Mouse (Mus musculus): ENCODE results near the gene Lnpep.

Gene Lnpep

DNA sequence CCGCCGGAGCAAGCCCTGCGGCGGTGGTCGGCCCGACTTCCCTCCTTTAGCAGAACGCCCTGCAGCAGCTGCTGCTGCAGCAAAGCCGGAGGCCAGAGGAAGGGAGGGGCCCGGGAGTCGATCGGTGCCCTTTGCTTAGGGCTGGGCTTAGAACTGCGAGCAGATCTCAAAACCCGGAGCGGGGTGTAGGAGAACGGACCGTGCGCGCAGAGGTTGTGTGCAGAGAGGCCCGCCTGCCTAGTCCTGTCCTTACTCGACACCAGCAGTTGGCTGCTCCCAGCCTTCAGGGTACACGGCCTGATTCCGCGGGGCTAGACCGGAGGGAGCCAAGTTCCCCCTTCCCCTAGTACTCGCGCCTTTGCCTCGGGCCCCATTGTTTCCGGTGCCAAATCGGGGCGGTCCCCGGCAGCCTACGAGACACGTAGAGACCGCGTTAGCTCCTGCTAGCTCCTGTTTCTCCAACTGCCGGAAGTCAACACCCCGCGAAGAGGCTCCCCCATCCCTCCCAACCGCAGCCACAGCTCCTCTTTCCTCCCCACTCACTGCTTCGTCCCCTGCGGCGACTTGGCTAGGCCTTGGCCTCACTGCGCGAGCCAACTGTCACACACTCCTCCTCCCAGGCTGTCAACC is at the start of gene Lnpep:
Gene Lnpep (minus strand): TSS at position 94 of the 630 bp plus-strand sequence.
- TF ChIP-seq GATA4 (IDR thresholded peaks at IDR 0.05; ENCODE audit: insufficient replicate concordance, low read length): no peak

DNA sequence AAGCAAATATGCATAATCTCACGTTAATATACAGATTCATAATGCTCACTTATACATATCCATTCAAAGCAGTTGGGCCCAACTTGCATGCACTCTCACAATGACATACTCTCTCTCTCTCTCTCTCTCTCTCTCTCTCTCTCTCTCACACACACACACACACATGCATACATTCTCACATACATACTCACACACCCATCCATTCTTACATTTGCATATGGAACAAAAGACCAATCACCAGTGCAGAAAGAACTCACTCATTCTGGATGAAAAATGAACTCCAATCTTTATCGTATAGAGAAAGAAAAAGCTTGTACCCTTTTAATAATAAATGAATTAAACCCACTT is 31.0 kb upstream of the Lnpep start:
- no peak for TF ChIP-seq GATA4 (IDR thresholded peaks at IDR 0.05; ENCODE audit: insufficient replicate concordance, low read length)

DNA sequence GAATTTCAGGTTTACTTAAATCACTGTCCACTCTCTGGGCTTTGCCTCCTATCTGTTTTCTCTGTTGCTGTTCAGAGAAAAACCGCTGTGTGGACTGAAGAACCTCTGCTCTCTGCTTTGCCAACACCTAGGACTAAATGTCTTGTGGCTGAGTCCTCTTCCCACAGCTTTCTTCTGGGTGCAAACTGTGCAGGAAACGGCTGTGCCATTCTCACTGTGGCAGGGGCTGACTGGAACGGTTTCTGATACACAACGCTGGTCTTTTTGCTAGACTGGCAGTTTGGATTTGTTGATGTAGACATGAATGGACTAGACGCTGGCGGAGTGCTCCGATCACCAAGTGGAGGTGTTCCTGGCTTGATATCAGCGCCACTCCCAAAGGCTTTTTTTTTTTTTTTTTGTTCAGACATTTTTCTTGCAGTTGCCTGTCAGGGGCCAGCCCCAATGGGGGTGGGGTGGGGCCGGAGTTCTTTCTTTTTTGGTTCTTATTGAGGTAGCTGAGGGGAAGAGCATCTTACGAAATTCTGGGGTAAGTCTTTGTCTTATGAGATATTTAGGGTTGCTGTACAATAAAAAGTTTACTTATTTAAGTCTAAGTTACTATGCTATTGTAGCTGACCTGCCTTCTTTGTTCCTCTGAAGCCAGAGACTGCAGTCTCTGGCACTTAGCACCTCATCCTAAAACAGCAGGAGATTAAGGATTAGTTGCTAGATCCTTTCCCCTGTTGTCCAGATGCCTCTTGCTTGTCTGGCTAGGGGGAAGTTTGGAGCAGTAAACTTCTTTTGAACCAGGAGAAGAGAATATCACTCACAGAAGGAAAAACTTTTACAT is 30.4 kb upstream of the Lnpep start:
- TF ChIP-seq GATA4 (IDR thresholded peaks at IDR 0.05; ENCODE audit: insufficient replicate concordance, low read length): no peak

DNA sequence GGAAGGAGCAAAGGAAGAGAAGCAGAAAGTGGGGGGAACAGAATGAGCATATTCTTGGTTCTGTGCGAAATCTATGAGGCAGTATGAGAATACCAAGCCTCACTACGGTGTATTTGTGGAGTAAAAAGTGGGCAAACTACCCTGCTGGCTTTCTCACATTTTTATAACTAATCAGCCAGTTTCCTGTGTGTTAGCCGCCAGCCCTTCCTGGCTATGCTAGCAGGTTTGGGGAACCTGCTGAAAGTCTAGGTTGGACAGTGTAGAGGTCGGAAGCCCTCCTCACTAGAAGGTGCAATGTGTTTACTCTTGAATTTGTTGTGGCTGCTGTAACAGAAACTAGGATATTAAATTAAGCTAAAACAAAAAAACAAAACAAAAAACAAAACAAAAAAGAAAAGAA is 27.7 kb upstream of the Lnpep start:
- no peak for TF ChIP-seq GATA4 (IDR thresholded peaks at IDR 0.05; ENCODE audit: insufficient replicate concordance, low read length)

DNA sequence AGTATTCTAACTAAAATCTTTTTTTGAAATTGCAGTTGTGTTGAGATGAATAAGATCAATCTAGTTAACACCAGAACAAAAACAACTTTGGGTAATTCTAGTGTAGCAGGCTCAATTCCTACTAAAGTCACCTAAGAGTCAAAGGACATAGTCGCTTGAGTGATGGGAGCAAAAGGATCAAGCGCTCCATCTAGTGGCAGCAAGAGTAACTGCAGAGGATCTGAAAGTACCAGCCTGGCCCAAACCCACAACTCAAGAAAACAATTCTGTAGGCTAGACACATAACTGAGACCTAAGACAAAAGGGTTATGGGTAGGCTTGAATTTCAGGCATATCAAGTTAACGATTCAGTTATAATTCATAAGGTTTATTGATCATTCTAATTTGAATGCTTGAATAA is 20.9 kb upstream of the Lnpep start:
- TF ChIP-seq GATA4 (IDR thresholded peaks at IDR 0.05; ENCODE audit: insufficient replicate concordance, low read length): no peak

DNA sequence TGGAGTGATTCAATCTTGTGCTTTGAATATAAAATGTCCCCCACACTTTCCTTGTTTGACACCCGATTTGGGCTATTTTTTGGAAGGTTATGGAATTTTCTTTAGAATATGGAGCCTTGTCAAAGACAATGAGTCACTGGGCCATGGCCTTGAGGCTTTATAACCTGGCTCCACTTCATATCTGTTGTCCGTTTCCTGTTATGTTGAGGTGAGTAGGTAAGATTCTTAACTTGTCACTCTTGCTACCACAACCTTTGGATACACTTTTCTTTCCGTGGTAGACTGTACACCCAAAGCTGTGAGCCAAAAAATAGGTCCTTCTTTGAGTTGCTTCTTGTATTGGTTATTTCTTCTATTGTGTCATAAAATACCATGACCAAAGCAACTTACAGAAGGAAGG is 12.5 kb upstream of the Lnpep start:
- no peak for TF ChIP-seq GATA4 (IDR thresholded peaks at IDR 0.05; ENCODE audit: insufficient replicate concordance, low read length)

DNA sequence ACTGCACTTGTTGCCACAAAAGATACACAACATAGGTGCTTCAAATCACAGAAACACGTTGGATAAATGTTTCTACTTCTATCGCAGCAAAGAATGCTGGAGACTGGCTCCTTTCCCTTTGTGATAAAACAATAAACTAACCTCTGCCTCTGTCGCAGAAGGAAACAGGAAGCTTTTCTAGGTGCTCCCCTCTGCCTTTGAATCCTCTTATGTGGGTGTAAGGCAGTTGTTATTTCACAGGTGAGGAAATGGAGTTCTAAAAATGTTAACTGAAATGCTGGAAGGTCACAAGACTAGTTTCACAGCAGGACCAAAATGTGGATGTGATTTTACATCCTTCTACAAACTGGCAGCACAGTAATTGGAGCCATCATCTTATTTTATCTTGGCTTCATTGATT is 11.3 kb upstream of the Lnpep start:
- TF ChIP-seq GATA4 (IDR thresholded peaks at IDR 0.05; ENCODE audit: insufficient replicate concordance, low read length): no peak

DNA sequence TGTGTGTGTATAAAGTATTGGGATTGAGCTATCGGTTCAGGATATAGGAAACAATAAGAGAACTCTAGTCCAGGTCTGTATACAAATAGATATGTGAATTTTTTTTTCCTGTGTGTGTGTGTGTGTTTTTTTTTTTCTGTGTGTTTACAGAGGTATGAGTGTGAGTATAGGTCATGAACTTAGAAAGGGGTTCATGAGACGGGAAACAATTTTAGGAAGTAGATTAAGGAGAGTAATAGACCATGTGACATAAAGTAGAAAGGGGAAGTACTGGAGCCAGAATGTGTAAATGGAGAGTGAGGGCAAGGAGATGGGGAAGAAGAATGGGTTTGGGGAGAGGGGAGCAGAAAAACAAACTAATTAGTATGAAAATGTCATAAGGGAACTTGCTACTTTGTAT is 9.2 kb upstream of the Lnpep start:
- no peak for TF ChIP-seq GATA4 (IDR thresholded peaks at IDR 0.05; ENCODE audit: insufficient replicate concordance, low read length)

DNA sequence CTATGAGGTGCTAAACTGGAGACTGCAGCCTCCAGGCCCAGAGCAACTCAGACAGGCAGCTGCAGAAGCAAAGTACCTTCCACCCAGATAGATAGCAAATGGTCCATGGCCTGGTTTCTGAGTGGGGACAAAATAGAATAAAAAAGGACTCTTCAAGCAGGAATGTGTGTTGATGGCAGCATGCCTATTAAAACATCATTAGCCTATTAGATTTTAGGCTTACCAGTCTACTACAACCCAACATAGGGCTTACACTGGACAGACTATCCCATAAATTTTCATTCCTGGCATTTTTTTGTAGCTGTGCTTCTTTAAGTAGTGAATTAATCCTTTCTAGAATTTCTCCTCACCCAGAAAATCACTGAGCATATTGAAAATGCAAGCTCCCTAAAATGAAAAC is 7.1 kb upstream of the Lnpep start:
- TF ChIP-seq GATA4 (IDR thresholded peaks at IDR 0.05; ENCODE audit: insufficient replicate concordance, low read length): no peak

DNA sequence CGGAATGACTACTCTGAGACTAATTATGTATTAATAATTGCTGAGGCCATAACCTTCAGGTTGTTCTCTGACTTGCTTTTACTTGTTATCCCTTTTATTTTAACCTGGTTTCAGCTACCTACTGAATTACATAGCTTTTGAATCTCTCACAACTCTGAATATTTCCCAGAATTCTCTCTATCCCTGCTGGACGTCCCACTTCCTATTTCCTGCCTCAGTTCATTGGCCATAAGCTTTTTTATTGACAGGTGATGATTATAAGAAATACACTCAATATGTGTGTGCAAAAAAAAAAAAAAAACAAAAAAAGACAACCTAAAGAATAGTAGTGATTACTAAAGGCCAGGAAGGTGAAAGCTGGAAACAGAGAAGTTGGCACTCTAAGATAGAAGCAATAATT is 2.7 kb upstream of the Lnpep start:
- no peak for TF ChIP-seq GATA4 (IDR thresholded peaks at IDR 0.05; ENCODE audit: insufficient replicate concordance, low read length)

DNA sequence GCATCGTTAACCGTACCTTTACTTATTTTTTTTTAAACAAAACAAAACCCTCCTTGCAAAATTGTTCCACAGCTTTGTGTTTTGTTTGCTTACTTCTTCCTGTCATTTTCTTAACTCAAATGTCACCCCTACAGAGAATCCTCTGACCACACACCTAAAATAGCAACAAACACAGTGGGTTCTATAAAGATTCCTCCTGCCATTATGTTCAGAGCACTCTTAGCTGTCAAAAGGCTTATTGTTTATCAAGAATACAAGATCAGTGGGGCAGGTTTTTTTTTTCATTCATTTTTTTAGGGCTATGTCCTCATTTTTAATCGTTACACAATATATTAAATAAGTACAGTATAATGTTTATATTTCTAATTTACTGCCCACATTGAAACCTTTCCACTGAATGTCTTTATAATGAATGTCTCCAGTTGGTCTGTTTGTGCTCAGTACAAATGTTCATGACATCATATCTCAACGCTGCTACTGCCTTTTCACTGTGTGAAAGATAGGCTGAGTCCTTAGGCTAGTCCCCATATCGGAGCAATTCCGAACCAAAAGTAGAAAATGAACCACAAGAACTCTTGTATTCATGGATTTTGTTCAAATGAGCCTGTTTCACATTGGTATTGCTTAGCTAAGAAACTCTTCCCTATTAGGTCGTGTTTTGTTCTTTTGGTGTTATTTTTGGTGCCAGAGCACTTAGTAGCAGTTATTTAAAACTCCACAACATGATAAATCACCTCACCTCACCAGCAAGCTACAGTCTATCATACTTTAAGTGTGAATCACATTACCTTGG is 1.2 kb upstream of the Lnpep start:
- TF ChIP-seq GATA4 (IDR thresholded peaks at IDR 0.05; ENCODE audit: insufficient replicate concordance, low read length): no peak

DNA sequence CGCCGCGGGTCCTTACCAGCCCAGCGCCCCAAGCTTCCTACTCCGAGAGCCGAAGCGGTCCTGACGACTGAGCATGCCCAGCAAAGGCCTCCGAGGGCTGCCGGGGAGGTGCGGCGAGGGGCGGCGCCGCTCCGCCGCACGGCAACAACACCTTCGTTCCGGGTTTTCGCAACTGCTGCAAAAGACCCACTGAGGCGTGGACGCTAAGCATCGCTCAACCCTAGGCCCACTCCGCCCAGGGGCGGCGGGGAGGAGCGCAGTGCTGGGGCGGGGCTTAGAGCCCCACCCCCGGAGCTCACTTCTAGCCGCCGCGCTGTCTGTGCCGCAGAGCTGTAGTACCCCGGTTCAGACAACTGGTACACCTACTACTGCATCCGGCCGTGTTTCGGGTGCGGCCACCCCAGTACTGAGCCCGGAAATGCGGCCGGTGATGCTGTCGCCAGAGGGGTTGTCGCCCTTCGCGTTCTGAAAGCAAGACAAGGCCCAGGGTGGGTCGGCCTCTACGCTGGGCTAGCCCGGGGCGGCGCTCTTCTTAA is 361 bp downstream of the Lnpep start:
- peak; percentile 41; the same call in 1 of the 2 replicates for TF ChIP-seq GATA4 (IDR thresholded peaks at IDR 0.05; ENCODE audit: insufficient replicate concordance, low read length)

DNA sequence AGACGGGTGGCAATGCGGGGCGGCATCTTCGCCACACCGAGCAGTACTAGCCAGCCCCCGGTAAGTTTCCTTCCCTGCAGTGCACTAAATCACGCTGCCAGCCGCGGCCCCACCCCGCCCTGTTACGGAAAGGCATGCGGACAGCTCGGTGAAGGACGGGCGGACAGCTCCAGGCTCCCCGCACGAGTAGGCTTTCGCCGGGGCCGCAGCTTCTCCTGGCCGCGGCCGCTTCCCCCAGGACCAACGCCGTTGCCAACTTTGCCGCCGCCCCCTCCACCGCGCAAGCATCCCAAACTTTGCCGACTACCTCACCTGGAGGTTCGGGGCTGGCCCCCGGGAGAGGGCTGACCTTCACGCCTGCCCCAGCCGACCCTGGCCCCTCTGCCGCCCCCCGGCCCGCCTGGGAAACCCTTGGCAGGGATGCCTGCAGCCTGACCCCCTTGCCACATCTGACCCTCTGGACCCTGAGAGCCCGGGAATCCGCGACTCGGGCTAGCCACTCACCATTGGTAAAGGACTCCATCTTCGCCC is 895 bp downstream of the Lnpep start:
- TF ChIP-seq GATA4 (IDR thresholded peaks at IDR 0.05; ENCODE audit: insufficient replicate concordance, low read length): no peak

DNA sequence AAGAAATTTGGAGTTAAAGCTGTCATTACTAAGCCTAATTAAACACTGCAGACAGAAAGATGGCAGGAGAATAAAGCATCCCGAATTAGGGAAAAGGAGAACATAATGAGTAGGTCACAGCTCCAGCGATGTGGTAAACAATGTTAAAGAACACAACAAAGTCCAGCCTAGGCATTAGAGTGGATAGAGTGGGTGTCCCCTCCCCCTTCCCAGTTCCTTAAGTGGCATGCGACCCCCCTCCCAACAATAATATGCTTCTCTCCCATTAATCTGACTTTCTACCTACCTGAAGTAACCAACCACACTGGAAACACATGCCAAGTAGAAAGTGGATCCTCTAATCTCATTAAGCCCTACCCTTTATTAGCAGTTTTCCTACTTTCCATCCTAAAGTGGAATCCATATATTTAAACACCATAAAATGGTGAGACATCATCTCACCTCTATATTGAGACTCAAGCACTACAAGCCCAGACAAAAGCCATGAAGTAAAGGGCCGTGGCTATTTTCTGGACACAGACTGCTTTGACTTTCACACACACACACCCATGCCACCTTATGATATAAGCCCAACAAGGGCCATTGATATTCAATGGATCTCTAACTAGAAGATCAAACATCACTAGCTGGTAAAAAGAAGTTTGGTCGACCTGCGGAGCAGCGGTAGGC is 1.5 kb downstream of the Lnpep start:
- TF ChIP-seq GATA4 (IDR thresholded peaks at IDR 0.05; ENCODE audit: insufficient replicate concordance, low read length): no peak

DNA sequence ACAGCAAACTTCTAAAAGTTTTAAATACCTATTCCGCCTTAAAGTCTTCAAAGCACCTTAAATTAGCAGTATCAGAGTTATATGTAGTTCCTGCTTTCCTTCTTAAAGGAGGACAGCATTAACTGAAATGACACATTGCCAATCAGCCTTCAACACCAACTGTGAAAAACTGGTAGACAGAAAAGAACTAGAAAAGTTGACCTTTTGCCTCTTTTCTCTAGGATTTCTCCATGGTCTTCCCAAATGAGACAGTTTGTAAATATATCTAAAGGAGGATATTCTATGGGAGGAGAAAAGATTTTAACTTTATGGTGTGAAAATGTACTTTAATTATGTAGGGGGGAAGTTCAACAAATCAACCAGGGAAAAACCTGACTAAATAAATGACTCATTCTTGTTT is 2.3 kb downstream of the Lnpep start:
- TF ChIP-seq GATA4 (IDR thresholded peaks at IDR 0.05; ENCODE audit: insufficient replicate concordance, low read length): no peak
